Mouse (Mus musculus) CH12.LX (cell line): ENCODE measurements around the gene Galnt14. TPM values are rescaled to one million over a fixed set of nuclear protein-coding genes. Genes with fewer than 3 reads are reported as not detected.

Experiments
- DNase-seq: peaks from one replicate; pipeline ENCODE4 v3.0.0-alpha.2; 2013; ENCODE audit errors: extremely low read depth
- H3K27ac ChIP-seq: 2 replicates; pipeline ENCODE4 v1.5.1; 2012; ENCODE audit warnings: low read depth, mild to moderate bottlenecking, control low read depth, moderate library complexity; ENCODE audit not compliant: insufficient read depth
- H3K27me3 ChIP-seq: replicated peaks from 2 replicates; pipeline ENCODE3; 2012; ENCODE audit warnings: inconsistent platforms
- H3K36me3 ChIP-seq, 2 experiments: replicated peaks in 1 of 2; 2 replicates each; pipeline versions ENCODE3 to v1.6.1; 2012; ENCODE audit warnings: inconsistent platforms in 1 of 2, low read length in 1 of 2, mild to moderate bottlenecking in 1 of 2, mixed read lengths in 1 of 2, moderate library complexity in 1 of 2; ENCODE audit not compliant: control insufficient read depth in 1 of 2, insufficient read depth in 1 of 2
- H3K4me1 ChIP-seq, 2 experiments: 2 replicates each; pipeline ENCODE4 v1.6.1; 2012; ENCODE audit warnings: inconsistent platforms in 1 of 2, moderate library complexity in 1 of 2; ENCODE audit not compliant: insufficient read depth in 2 of 2, control insufficient read depth in 1 of 2
- H3K4me2 ChIP-seq: 2 replicates; pipeline ENCODE4 v1.6.1; 2012; ENCODE audit warnings: low read depth, mild to moderate bottlenecking, control low read depth; ENCODE audit not compliant: poor library complexity, insufficient read depth, severe bottlenecking
- H3K4me3 ChIP-seq, 3 experiments: fragments of 150-350 bp in 1 of 3; sonication (generic) in 1 of 3; replicated peaks in 1 of 3; 2 replicates each; pipeline versions ENCODE3 to v1.5.1; 2011 to 2012; ENCODE audit warnings: low read depth in 2 of 3, low read length in 2 of 3, mild to moderate bottlenecking in 2 of 3, moderate library complexity in 2 of 3, control low read depth in 1 of 3, improper control_type of control experiment in 1 of 3, inconsistent platforms in 1 of 3, mixed read lengths in 1 of 3; ENCODE audit not compliant: poor library complexity in 1 of 3
- H3K79me2 ChIP-seq: replicated peaks from 2 replicates; pipeline ENCODE4 v1.6.1; 2012; ENCODE audit warnings: mild to moderate bottlenecking, moderate library complexity; ENCODE audit not compliant: control insufficient read depth, poor library complexity, insufficient read depth, severe bottlenecking; ENCODE audit errors: extremely low read depth
- H3K9ac ChIP-seq: 2 replicates; pipeline ENCODE4 v1.6.1; 2012; ENCODE audit warnings: low read depth, mild to moderate bottlenecking, control low read depth, moderate library complexity; ENCODE audit not compliant: insufficient read depth
- H3K9me3 ChIP-seq: replicated peaks from 2 replicates; pipeline ENCODE3; 2012; ENCODE audit warnings: low read length, inconsistent platforms, mixed read lengths
- BHLHE40 ChIP-seq: IDR thresholded peaks from 2 replicates; pipeline ENCODE4 v1.6.1; 2011; ENCODE audit warnings: mild to moderate bottlenecking, low read depth, low read length, improper control_type of control experiment
- CHD1 ChIP-seq: IDR thresholded peaks from 2 replicates; pipeline ENCODE4 v1.6.1; 2012; ENCODE audit warnings: low read depth, low read length, improper control_type of control experiment, inconsistent platforms
- CTCF ChIP-seq, 2 experiments: IDR thresholded peaks in 1 of 2; conservative IDR thresholded peaks in 1 of 2; 2 replicates each; pipeline ENCODE4 v1.5.1; 2011 to 2012; ENCODE audit warnings: low read depth in 2 of 2, low read length in 2 of 2, improper control_type of control experiment in 1 of 2, inconsistent platforms in 1 of 2, mild to moderate bottlenecking in 1 of 2, moderate library complexity in 1 of 2
- E2F4 ChIP-seq: IDR thresholded peaks from 2 replicates; pipeline ENCODE4 v1.6.1; 2011; ENCODE audit warnings: low read depth, low read length, improper control_type of control experiment; ENCODE audit not compliant: insufficient replicate concordance
- ELF1 ChIP-seq: IDR thresholded peaks from 2 replicates; pipeline ENCODE4 v1.6.1; 2014; ENCODE audit warnings: low read depth, mild to moderate bottlenecking, inconsistent platforms, low read length, improper control_type of control experiment
- EP300 ChIP-seq: IDR thresholded peaks from 2 replicates; pipeline ENCODE4 v1.6.1; 2011; ENCODE audit warnings: low read length, improper control_type of control experiment
- ETS1 ChIP-seq: conservative IDR thresholded peaks from 2 replicates; pipeline ENCODE4 v1.6.1; 2012; ENCODE audit warnings: low read depth, mild to moderate bottlenecking, inconsistent platforms, low read length, improper control_type of control experiment, moderate library complexity
- GABPA ChIP-seq: IDR thresholded peaks from 2 replicates; pipeline ENCODE4 v1.6.1; 2012; ENCODE audit warnings: low read depth, low read length, improper control_type of control experiment, inconsistent platforms; ENCODE audit not compliant: insufficient replicate concordance
- IRF4 ChIP-seq: IDR thresholded peaks from 2 replicates; pipeline ENCODE4 v1.6.1; 2014; ENCODE audit warnings: low read depth, mild to moderate bottlenecking, inconsistent platforms, low read length, improper control_type of control experiment
- JUN ChIP-seq: IDR thresholded peaks from 2 replicates; pipeline ENCODE4 v1.6.1; 2011; ENCODE audit warnings: low read depth, mild to moderate bottlenecking, low read length, improper control_type of control experiment, moderate library complexity; ENCODE audit not compliant: insufficient read depth
- JUND ChIP-seq: conservative IDR thresholded peaks from 2 replicates; pipeline ENCODE4 v1.6.1; 2011; ENCODE audit warnings: low read depth, low read length, improper control_type of control experiment
- MAFK ChIP-seq: IDR thresholded peaks from 2 replicates; pipeline ENCODE4 v1.6.1; 2011; ENCODE audit warnings: low read length, improper control_type of control experiment; ENCODE audit not compliant: insufficient replicate concordance
- MXI1 ChIP-seq: IDR thresholded peaks from 2 replicates; pipeline ENCODE4 v1.6.1; 2011; ENCODE audit warnings: mild to moderate bottlenecking, low read depth, low read length, improper control_type of control experiment
- MYC ChIP-seq: IDR thresholded peaks from 2 replicates; pipeline ENCODE4 v1.6.1; 2011; ENCODE audit warnings: low read depth, mild to moderate bottlenecking, improper control_type of control experiment, low read length
- NELFE ChIP-seq: IDR thresholded peaks from 2 replicates; pipeline ENCODE4 v1.6.1; 2011; ENCODE audit warnings: low read depth, low read length, improper control_type of control experiment
- POLR2AphosphoS2 ChIP-seq: IDR thresholded peaks from 2 replicates; pipeline ENCODE4 v1.6.1; 2011; ENCODE audit warnings: low read depth, low read length, improper control_type of control experiment
- SIN3A ChIP-seq: IDR thresholded peaks from 2 replicates; pipeline ENCODE4 v1.6.1; 2012; ENCODE audit warnings: low read length, improper control_type of control experiment, inconsistent platforms
- TBP ChIP-seq: conservative IDR thresholded peaks from 2 replicates; pipeline ENCODE4 v1.6.1; 2011; ENCODE audit warnings: low read depth, low read length, improper control_type of control experiment
- UBTF ChIP-seq: IDR thresholded peaks from 2 replicates; pipeline ENCODE4 v1.6.1; 2012; ENCODE audit warnings: low read depth, mild to moderate bottlenecking, inconsistent platforms, low read length, improper control_type of control experiment, moderate library complexity
- ZC3H11A ChIP-seq: IDR thresholded peaks from 2 replicates; pipeline ENCODE4 v1.6.1; 2012; ENCODE audit warnings: low read depth, mild to moderate bottlenecking, inconsistent platforms, low read length, improper control_type of control experiment
- ZKSCAN1 ChIP-seq: IDR thresholded peaks from 2 replicates; pipeline ENCODE4 v1.6.1; 2012; ENCODE audit warnings: low read depth, inconsistent platforms, low read length, improper control_type of control experiment, borderline replicate concordance
- dilution Hi-C: fragments of 300-500 bp; cut with MboI; formaldehyde crosslinking; loops from 2 replicates; pipeline ENCODE4 v1.14.3; 2020; ENCODE audit warnings: low sequenced_read_pairs; ENCODE audit not compliant: extremely low pct_unique_long_range_greater_than_20kb, extremely low pct_ligation_motif_present
- in situ Hi-C: fragments of 300-500 bp; cut with MboI; formaldehyde crosslinking; loops from 3 replicates; pipeline ENCODE4 v1.14.3; 2019; ENCODE audit warnings: low sequenced_read_pairs, low pct_ligation_motif_present, low pct_unique_long_range_greater_than_20kb, mixed read lengths
- polyA plus RNA-seq: library from polyadenylated mRNA; unstranded; fragments of >175 nt; gene quantifications from 2 replicates; pipeline ENCODE4 v1.2.1, GENCODE M21; 2012; ENCODE audit warnings: low read depth; ENCODE audit not compliant: insufficient read length
- total RNA-seq, 2 experiments: library from RNA; depleted of rRNA; stranded (reverse); fragments of 300-350 nt in 1 of 2; fragments of >200 nt in 1 of 2; gene quantifications; 2 replicates each; pipeline ENCODE4 v1.2.3; 2012 to 2014

The Galnt14 gene
- total and polyA plus RNA-seq, 3 experiments, result 1.0 to 5.8 (median 2.4) TPM

DNA sequence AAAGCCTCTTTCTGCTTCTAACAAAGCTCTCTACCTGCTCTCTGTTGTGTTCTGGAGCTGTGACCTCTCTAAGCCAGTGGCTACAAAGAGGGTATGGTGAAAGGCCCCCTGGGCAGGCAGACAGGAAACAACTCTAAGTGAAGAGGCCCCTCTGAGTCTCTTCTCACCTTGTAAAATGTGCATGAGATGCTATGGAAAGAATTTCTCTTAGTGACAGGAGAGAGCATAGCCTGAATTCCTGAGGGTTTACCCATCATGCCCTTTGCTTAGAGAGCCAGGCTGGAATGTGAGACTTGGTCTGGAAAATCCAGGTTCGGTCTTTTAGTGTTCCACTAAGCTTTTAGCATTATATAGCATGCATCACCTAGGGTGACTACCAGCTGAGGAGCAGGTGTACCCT is 136.1 kb downstream of the Galnt14 start:
- Histone ChIP-seq H3K36me3 (no peaks in the 10 kb centered on the region), H3K27ac (no peak overlapping the region), H3K9me3 (no peaks in the 10 kb centered on the region), H3K27me3 (no peaks in the 10 kb centered on the region), H3K4me3 (no peak overlapping the region), H3K9ac (no peak overlapping the region), H3K79me2 (no peaks in the 10 kb centered on the region), H3K4me1 (peaks cover 0 to 6% of the 10 kb centered on the region in 2 experiments; a peak in 2 of 4 replicates), H3K4me2 (no peak overlapping the region)
- dilution Hi-C loops (no loop called here), in situ Hi-C loops (loop anchor here (10.0 to 25.0 kb wide), 2 partner anchors 151 to 313 kb away; no protein-coding TSS in a partner anchor)
- no peak for TF ChIP-seq GABPA
- no peak for TF ChIP-seq CTCF (conservative IDR thresholded peaks at IDR 0.05 in 1 of 2, IDR thresholded peaks at IDR 0.05 in 1 of 2; ENCODE audit: low read depth in 2 of 2, low read length in 2 of 2)
- TF ChIP-seq ZC3H11A, result no peak
- no peak for DNase-seq

DNA sequence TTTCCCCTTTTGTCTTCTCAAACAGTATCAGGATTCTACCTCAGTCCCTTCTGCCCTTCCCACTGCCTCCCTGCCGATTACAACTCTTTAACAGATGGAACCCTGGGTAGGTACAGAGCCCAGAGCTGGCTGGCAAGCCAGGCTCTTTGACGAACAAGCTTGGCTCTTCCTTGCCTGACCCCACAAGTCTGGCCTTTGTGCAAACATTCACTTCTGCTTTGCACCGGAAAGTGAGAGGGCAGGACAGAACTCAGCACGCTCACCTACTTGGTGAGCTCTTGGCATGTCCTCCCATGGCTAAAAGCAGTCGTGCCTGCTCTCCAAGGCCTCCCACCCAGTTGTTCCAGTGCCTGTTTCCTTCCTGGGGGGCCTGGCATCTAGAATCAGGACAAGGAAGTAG is 137.4 kb downstream of the Galnt14 start:
- in situ Hi-C loops (loop anchor here (10.0 to 25.0 kb wide), 2 partner anchors 152 to 314 kb away; no protein-coding TSS in a partner anchor), dilution Hi-C loops (no loop called here)
- no peaks in the 10 kb centered on the region for H3K79me2 ChIP-seq
- H3K4me3 ChIP-seq, result no peak overlapping the region
- H3K27ac ChIP-seq, result no peak overlapping the region
- H3K9me3 ChIP-seq, result no peaks in the 10 kb centered on the region
- no peaks in the 10 kb centered on the region for H3K27me3 ChIP-seq
- peaks cover 0 to 6% of the 10 kb centered on the region in 2 experiments; a peak in 2 of 4 replicates for H3K4me1 ChIP-seq
- DNase-seq, result no peak
- H3K4me2 ChIP-seq, result no peak overlapping the region
- no peak overlapping the region for H3K9ac ChIP-seq
- TF ChIP-seq TBP, result no peak
- no peak for TF ChIP-seq MXI1
- TF ChIP-seq E2F4, result no peak
- TF ChIP-seq MAFK, result no peak
- no peak for TF ChIP-seq JUND
- no peak for TF ChIP-seq JUN
- TF ChIP-seq ELF1, result no peak
- TF ChIP-seq UBTF, result no peak
- no peak for TF ChIP-seq MYC
- TF ChIP-seq NELFE, result no peak
- TF ChIP-seq CHD1, result no peak
- no peak for TF ChIP-seq ZKSCAN1
- TF ChIP-seq ETS1, result no peak
- TF ChIP-seq EP300, result no peak
- no peak for TF ChIP-seq POLR2AphosphoS2
- TF ChIP-seq IRF4, result no peak
- TF ChIP-seq SIN3A, result no peak
- TF ChIP-seq BHLHE40, result no peak
- TF ChIP-seq, all 38 proteins: peak for 0
- H3K36me3 ChIP-seq, result no peaks in the 10 kb centered on the region
